Mouse (Mus musculus) kidney, postnatal 0 days (tissue): ENCODE data around the gene Dynlt1f. TPM values are rescaled to one million over a fixed set of nuclear protein-coding genes. Genes with fewer than 3 reads are reported as not detected.
"Not testable (repeated sequence)": the region's sequence is repeated elsewhere in the genome, so short reads cannot be mapped to it uniquely, and the experiment has no call there.

Experiments used
- ATAC-seq: fragments of 200-750 bp; cut with Nextera tagmentation; replicated peaks from 2 replicates; pipeline ENCODE4 v1.8.0; 2017; ENCODE audit warnings: low read depth, moderate number of reproducible peaks, moderate TSS enrichment, moderate library complexity; ENCODE audit not compliant: low FRiP score
- DNase-seq: peaks from one replicate; pipeline ENCODE4 v3.0.0-alpha.2; 2016; ENCODE audit warnings: low spot score
- H3K27ac ChIP-seq: fragments of 300-500 bp; sonication (generic); 2 replicates; pipeline ENCODE4 v1.5.1; 2014; ENCODE audit warnings: mild to moderate bottlenecking
- H3K27me3 ChIP-seq: fragments of 300-500 bp; sonication (generic); 2 replicates; pipeline ENCODE4 v1.6.1; 2014; ENCODE audit warnings: low read length, mixed read lengths; ENCODE audit not compliant: insufficient read depth
- H3K36me3 ChIP-seq: fragments of 300-500 bp; sonication (generic); 2 replicates; pipeline ENCODE4 v1.6.1; 2014; ENCODE audit warnings: low read length, mixed read lengths; ENCODE audit not compliant: insufficient read depth
- H3K4me1 ChIP-seq: fragments of 300-500 bp; sonication (generic); replicated peaks from 2 replicates; pipeline ENCODE4 v1.6.1; 2014; ENCODE audit warnings: antibody characterized with exemption, low read length, mixed read lengths; ENCODE audit not compliant: insufficient read depth
- H3K4me2 ChIP-seq: fragments of 300-500 bp; sonication (generic); 2 replicates; pipeline ENCODE4 v1.6.1; 2014; ENCODE audit warnings: mild to moderate bottlenecking, low read length, moderate library complexity, mixed read lengths
- H3K4me3 ChIP-seq: fragments of 300-500 bp; sonication (generic); replicated peaks from 2 replicates; pipeline ENCODE4 v1.5.1; 2014; ENCODE audit warnings: low read depth, low read length
- H3K9ac ChIP-seq: fragments of 300-500 bp; sonication (generic); 2 replicates; pipeline ENCODE4 v1.6.1; 2014; ENCODE audit warnings: low read depth, low read length
- H3K9me3 ChIP-seq: fragments of 300-500 bp; sonication (generic); replicated peaks from 2 replicates; pipeline ENCODE4 v1.6.1; 2016; ENCODE audit warnings: low read length, inconsistent platforms, mixed read lengths
- WGBS: fragments of 180-500 bp; shearing (Covaris S2); extraction: QIAGEN DNeasy Blood & Tissue Kit; methylation state at CpG from one replicate; pipeline ENCODE4 v1.1.7; 2014; 5-methylcytosine and 5-hydroxymethylcytosine counted together
- polyA plus RNA-seq: library from polyadenylated mRNA; unstranded; fragments of >200 nt; fragmentation: Nextera tagmentation; extraction: Ambion mirVana; gene quantifications from 2 replicates; pipeline ENCODE4 v1.2.1, GENCODE M21; 2015

The Dynlt1f gene
- polyA plus RNA-seq, 1 experiment from 2014 or later = 271 TPM

DNA sequence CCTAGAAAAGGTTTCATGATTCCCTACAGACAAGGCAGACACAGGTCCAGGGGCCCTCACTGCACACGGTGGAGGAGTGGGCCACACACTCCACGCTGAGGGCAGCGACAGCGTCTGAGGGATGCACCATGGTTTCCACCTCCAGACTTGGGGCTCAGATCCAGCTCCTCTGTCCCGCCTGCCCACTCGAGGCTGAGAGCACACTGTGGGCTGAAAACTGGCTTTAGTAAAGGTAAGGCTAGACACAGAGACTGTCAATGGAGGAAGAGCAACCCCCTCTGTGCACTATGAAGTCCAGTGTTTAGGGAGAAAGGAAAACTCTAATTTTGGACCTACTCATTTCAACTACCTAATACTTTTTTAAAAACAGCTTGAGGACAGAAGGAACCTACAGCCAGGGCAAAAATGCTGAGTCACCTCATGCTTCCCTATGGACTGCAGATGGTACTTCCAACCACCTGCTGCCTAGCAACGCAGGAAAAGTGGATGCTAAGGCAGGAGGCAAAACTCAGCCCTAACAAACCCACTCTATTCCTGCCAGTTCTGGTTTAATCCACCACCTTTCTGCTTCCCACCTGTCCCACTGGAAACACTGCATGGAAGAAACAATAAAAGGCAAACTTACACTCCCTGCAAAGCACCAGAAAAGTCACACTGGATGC lies 4.7 kb downstream of the Dynlt1f start:
- not testable (repeated sequence) for ATAC-seq, H3K27me3 ChIP-seq, H3K4me1 ChIP-seq, H3K4me2 ChIP-seq, DNase-seq, H3K27ac ChIP-seq, H3K9ac ChIP-seq, H3K9me3 ChIP-seq, H3K4me3 ChIP-seq, H3K36me3 ChIP-seq
- 93% methylated on average over 5 of the region's 7 CpGs for WGBS

GRCm38 (mm10) chr17:6647452-6647851 lies 8.2 kb downstream of the Dynlt1f start:
- not testable (repeated sequence) for H3K9me3 ChIP-seq, H3K27ac ChIP-seq, H3K9ac ChIP-seq, H3K4me2 ChIP-seq, H3K36me3 ChIP-seq, H3K27me3 ChIP-seq, ATAC-seq, DNase-seq, H3K4me3 ChIP-seq, H3K4me1 ChIP-seq
- 93% methylated on average over 3 of the region's 3 CpGs for WGBS

DNA sequence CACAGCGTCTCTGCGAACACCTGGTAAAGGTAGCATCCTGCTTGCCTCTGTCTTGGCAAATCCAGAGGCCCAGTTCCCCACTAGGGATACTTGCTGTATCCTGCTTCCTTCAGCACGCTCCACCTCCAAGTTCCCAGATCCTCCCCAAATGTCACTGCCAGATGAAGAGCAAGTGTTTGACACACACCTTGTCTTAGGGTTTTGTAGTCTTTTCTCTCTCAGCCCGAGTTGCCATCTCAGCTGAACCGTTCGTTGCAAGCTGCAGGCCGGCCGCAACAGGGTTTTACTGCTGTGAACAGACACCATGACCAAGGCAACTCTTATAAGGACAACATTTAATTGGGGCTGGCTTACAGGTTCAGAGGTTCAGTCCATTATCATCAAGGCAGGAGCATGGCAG lies 8.9 kb downstream of the Dynlt1f start:
- not testable (repeated sequence) for ATAC-seq, H3K36me3 ChIP-seq, H3K9ac ChIP-seq

DNA sequence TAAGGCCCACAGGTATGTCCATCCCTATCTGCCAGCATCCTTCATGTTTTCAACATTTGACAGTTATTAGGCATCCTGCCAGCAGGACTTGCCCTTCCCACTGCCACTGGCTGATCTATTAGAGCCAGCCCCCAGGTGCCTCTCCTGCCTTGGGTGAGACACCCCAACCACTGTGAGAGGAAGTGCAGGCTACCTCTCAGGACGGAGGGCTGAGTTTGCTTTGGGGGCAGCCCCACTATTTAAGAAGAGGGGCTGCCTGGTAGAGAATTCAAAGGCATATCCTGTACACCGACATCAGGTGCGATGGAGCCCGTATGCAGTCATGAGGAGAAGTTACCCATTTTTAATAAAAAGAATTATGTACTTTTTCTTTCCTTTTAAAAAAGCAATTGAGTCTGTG lies 10.0 kb downstream of the Dynlt1f start:
- not testable (repeated sequence) for H3K4me1 ChIP-seq, ATAC-seq, H3K4me3 ChIP-seq, H3K9ac ChIP-seq, DNase-seq, H3K27me3 ChIP-seq, H3K4me2 ChIP-seq, H3K36me3 ChIP-seq, H3K9me3 ChIP-seq, H3K27ac ChIP-seq
- WGBS = 70% methylated on average over 2 of the region's 4 CpGs

More for the DNA sequence above, 8.9 kb downstream of the Dynlt1f start:
- H3K4me2 ChIP-seq, H3K4me3 ChIP-seq, H3K27ac ChIP-seq, H3K9me3 ChIP-seq, H3K27me3 ChIP-seq, H3K4me1 ChIP-seq, DNase-seq: not testable (repeated sequence)
- WGBS = 98% methylated on average over 8 of the region's 8 CpGs

DNA sequence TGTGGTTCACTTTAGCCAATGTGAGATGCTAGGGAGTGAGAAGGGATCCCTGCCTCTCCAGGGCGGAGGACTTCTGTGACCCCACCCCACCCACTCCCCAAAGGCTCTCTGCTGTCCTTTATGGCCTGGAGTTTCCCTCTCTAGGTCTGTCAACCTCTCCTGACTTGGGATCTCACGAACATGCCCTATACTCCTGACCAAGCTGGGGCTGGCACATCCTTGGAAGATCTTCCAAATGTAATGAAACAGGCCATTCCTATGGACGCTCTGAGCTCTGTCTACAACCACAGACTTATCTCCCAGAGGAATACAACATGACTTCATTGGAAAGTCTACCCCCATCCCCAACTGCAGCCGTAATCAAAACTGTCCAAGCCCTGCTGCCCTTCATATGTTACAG lies 11.0 kb downstream of the Dynlt1f start:
- H3K36me3 ChIP-seq, H3K27me3 ChIP-seq, H3K9me3 ChIP-seq, ATAC-seq, H3K4me3 ChIP-seq, DNase-seq, H3K9ac ChIP-seq, H3K27ac ChIP-seq, H3K4me1 ChIP-seq, H3K4me2 ChIP-seq: not testable (repeated sequence)
- 77% methylated on average over 4 of the region's 4 CpGs for WGBS

- ATAC-seq = not testable (repeated sequence)
Measured at GRCm38 (mm10) chr17:6644210-6644609, 11.5 kb downstream of the Dynlt1f start.

GRCm38 (mm10) chr17:6640771-6641429 lies 14.8 kb downstream of the Dynlt1f start:
- not testable (repeated sequence) for H3K4me1 ChIP-seq, H3K4me3 ChIP-seq, H3K36me3 ChIP-seq, DNase-seq, H3K27me3 ChIP-seq, H3K27ac ChIP-seq, H3K9me3 ChIP-seq, H3K9ac ChIP-seq, H3K4me2 ChIP-seq
- WGBS = 75% methylated on average over 14 of the region's 14 CpGs
- ATAC-seq = 0 out of 2 replicates have a peak, but pooled peaks have one; percentile 49

More at GRCm38 (mm10) chr17:6644210-6644609, 11.5 kb downstream of the Dynlt1f start:
- not testable (repeated sequence) for H3K4me1 ChIP-seq, H3K36me3 ChIP-seq, DNase-seq, H3K4me2 ChIP-seq, H3K4me3 ChIP-seq, H3K9ac ChIP-seq, H3K27me3 ChIP-seq, H3K27ac ChIP-seq, H3K9me3 ChIP-seq
- 84% methylated on average over 7 of the region's 9 CpGs for WGBS

- H3K27ac ChIP-seq, H3K9me3 ChIP-seq, H3K9ac ChIP-seq, H3K4me3 ChIP-seq, ATAC-seq, H3K4me2 ChIP-seq, DNase-seq, H3K4me1 ChIP-seq, H3K27me3 ChIP-seq, H3K36me3 ChIP-seq: not testable (repeated sequence)
- WGBS = 91% methylated on average over 10 of the region's 10 CpGs
Measured at GRCm38 (mm10) chr17:6640044-6640637, 15.6 kb downstream of the Dynlt1f start.

GRCm38 (mm10) chr17:6639486-6639885 lies 16.2 kb downstream of the Dynlt1f start:
- not testable (repeated sequence) for DNase-seq, H3K4me3 ChIP-seq, H3K27me3 ChIP-seq, H3K9me3 ChIP-seq, ATAC-seq, H3K4me1 ChIP-seq, H3K36me3 ChIP-seq, H3K9ac ChIP-seq, H3K27ac ChIP-seq, H3K4me2 ChIP-seq
- WGBS = 95% methylated on average over 15 of the region's 21 CpGs
